Mouse (Mus musculus): ENCODE data around the gene Zmiz1. TPM values are rescaled to one million over a fixed set of nuclear protein-coding genes. Genes with fewer than 3 reads are reported as not detected.
A peak's percentile ranks its signal among the peaks of the same experiment; 100 is the strongest.

Zmiz1 gene
- total RNA-seq, 2 experiments from 2014 or later: 67.0 to 78.5 TPM

GRCm38 (mm10) chr14:25472981-25473649 is 14.1 kb downstream of the Zmiz1 start:
- peak; percentile 35 for DNase-seq

DNA sequence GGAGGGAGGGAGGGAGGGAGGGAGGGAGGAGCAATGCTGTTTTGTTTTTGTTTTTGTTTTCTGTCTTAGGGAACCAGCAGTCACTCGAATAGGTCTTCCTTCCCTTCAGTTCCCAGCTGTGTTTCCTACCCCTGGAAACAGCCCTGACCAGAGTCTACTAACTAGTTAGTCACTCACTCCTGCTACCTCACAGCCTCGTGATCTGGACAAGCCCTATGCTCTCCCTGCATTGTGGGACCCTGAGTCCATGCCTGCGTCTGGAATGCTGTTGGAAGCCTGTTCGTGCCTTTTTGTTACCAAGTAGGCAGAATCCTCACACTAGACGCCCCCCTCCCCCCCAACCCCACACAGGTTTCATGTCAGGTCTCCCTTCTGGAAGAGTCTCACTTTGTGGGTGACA is 15.0 kb downstream of the Zmiz1 start:
- DNase-seq: no peak

DNA sequence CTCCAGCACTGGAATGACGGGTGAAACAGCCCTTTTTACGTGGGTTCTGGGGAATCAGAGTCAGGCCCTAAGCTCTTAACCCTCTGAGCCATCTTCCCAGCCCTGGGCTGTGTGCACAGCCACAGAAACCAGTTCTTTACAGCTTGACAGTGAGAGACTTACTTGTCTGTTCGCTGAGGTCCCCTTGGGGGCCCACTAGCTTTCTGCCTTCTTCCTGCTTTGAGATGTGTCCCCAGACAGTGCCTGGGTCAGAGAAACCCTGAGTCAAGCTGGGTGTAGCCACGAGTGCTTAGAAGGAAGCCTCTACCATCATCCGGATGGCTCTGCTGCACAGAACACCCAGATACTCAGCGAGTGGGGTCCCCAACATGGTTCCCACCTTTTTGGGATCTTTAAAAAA is 15.7 kb downstream of the Zmiz1 start:
- DNase-seq: no peak

DNA sequence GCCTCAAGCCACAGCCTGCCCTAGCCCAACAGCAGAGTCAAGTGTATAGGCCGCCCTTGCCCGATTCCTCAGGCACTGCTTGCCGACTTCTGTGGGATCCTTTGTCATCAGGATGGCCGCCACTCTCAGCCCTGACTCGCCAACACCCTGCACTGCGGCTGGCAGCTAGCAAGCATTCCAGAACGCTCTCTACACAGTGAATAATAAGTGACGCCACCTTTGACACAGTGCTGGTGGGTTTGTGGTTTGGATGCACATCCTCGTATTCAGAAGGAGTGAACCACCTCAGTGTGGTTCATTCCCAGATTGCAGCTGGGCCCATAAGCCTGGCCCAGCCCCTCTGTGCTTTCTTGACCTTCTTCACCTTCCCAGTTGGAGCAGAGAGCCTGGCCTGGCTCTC is 17.1 kb downstream of the Zmiz1 start:
- DNase-seq: peak; percentile 42

- no peak for DNase-seq
Measured at GRCm38 (mm10) chr14:25476453-25476852, 17.5 kb downstream of the Zmiz1 start.

- no peak for DNase-seq
Measured at GRCm38 (mm10) chr14:25477268-25477667, 18.3 kb downstream of the Zmiz1 start.

DNA sequence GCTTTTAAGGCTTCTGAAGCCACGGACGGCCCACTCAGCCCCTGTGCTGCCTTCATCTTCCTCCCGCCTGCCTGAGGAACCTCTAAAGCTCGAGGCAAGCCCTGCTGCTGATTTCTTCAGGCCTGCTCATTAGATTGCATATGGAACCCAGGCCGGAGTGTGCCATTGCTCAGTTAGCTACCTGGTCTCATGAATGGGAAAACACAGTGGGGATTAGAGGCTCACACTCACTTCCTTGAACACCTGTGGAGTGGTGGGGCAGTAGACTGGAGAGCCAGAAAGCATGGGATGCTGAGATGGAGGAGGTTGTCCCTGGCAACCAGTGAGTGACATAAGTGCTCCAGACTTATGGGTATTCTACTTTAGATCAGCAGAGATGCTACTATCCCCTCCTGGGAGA is 19.3 kb downstream of the Zmiz1 start:
- DNase-seq: no peak

GRCm38 (mm10) chr14:25478755-25479154 is 19.8 kb downstream of the Zmiz1 start:
- no peak for DNase-seq

DNA sequence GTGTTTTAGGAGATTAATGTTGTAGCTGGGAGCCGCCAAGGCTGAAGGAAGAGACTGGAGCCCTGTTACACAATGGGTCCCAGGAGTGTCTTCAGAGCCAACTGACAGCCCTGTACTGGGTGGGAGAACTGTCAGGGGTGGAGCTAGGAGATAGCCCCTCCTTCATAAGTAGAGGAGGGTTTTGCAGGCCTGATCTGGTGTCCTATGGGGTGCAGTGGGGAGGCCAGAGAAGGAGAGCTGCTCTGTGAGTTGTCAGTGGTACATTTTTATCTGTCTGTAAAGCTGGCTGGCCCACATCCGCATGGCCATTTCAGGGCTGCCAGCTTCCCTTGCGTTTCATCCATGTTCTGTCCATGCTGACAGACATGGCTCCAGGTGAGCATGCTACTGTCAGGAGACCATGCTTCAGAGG is 20.9 kb downstream of the Zmiz1 start:
- DNase-seq: peak; percentile 47

GRCm38 (mm10) chr14:25480443-25480842 is 21.5 kb downstream of the Zmiz1 start:
- no peak for DNase-seq

GRCm38 (mm10) chr14:25480916-25481666 is 22.1 kb downstream of the Zmiz1 start:
- DNase-seq: peak; percentile 65

- DNase-seq: no peak
Measured at GRCm38 (mm10) chr14:25481667-25482331, 22.8 kb downstream of the Zmiz1 start.

DNA sequence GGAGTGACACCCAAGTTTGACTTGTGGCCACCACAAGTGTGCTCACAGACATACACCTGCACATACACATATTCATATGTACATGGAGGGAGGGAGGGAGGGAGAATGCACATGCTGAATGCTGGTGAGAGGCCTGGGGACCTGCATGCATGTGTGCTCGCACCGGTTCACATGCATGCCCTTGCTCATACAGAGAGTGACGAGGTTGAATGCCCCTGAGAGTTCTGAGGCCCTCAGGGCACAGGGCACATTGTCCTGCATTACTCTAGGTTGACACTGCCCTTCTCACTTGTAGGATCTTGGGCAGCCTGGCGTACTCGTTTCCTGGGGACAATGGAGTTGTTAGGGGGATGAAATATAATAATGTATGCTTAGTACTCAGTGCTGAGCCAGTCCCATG is 23.4 kb downstream of the Zmiz1 start:
- no peak for DNase-seq

- no peak for DNase-seq
Measured at GRCm38 (mm10) chr14:25483285-25483684, 24.3 kb downstream of the Zmiz1 start.

DNA sequence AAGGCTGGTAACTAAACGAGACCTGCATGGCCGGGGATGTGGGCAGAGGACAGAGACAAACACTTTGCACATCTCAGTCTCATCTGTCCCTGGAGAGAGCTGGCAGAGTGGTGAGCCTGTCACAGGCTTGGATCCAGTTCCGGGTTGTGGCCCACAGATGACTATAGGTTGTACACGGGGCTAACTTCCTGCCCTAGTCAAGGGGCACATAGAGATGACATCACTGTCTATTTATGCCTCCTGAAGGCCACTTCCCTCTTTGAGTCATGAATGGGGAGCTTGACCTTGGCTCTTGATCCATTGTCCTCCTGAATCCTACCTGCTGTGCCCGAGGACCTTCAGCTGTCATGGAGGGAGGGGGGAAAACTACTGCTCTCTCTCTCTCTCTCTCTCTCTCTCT is 25.1 kb downstream of the Zmiz1 start:
- DNase-seq: peak; percentile 34

DNA sequence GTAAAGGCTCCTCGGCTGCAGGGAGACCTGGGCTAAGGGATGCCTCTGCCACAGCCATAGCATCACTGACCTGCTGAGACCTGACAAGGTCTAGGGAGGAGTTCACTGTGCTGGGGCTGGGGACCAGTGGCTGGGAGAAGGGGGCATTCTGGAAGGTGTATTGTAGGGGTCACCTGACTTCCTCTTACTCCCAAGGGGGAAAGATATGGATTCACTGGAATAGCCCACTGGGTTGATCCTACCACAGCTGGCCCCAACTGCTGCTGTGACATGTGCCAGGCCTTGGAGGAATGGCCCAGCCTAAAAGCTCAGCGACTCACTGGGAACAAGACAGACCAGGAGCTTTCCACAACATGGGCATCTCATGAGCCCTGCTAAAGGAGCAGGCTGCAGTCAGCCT is 27.2 kb downstream of the Zmiz1 start:
- DNase-seq: no peak

- no peak for DNase-seq
Measured at GRCm38 (mm10) chr14:25486742-25487469, 27.9 kb downstream of the Zmiz1 start.

DNA sequence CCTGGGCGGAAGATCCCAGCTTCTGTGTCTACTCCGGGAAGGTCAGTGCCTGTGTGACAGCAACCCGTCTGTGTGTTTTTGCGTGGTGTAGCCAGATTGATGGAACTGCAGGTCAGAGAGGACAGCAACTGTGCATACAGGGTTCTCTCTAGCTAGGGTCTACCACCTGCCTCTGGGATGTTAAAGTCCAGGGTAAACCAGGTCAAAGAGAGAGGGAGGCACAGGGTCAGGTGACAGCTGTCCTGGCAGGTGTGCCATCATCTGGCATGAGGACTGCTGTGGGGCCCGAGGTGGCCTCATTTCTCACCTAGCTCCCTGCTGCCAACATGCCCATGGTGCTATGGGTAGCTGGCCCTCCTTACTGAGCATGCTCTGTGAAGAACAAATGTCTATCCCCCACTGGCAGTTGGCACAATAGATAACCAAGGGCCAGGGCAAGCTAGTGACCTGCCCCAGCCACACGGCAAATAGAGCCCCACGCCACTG is 28.5 kb downstream of the Zmiz1 start:
- no peak for DNase-seq

DNA sequence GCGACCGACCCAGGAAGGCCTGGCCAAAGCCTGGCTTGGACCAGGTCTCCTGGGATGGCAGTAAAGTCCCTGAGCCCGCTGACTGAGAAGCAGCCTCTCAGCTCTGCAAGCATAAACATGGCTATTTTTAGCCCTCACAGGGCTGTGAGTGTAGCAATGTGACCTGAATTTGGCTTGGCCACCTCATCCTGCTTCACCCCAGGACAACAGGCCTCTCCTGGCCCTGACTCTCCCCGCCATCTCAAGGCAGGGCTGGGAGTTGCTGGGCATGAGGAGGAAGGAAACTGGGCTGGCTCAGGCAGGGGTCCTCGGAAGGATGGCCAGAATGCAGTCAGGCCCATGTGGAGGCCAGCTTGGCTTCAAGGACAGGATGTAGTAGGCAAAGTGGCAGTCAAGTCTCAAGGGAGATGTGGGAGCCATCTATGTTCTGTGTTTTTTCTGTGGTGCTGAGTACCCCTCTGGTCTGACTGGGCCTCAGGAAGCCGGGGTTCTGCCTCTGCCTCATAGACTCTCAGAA is 29.2 kb downstream of the Zmiz1 start:
- DNase-seq: peak; percentile 73

- DNase-seq: peak; percentile 65
Measured at GRCm38 (mm10) chr14:25489336-25490078, 30.5 kb downstream of the Zmiz1 start.

GRCm38 (mm10) chr14:25491961-25492360 is 33.0 kb downstream of the Zmiz1 start:
- DNase-seq: no peak
